Mouse (Mus musculus) heart, postnatal 0 days (tissue): Measurements from ENCODE around the gene Rnf113a1.

Source experiments
- CTCF ChIP-seq: IDR thresholded peaks from 2 replicates; pipeline ENCODE4 v1.5.1; 2016; ENCODE audit warnings: antibody characterized with exemption, control low read depth, low read depth
- EP300 ChIP-seq: IDR thresholded peaks from 2 replicates; pipeline ENCODE4 v1.6.1; 2016; ENCODE audit warnings: antibody characterized with exemption, low read depth

DNA sequence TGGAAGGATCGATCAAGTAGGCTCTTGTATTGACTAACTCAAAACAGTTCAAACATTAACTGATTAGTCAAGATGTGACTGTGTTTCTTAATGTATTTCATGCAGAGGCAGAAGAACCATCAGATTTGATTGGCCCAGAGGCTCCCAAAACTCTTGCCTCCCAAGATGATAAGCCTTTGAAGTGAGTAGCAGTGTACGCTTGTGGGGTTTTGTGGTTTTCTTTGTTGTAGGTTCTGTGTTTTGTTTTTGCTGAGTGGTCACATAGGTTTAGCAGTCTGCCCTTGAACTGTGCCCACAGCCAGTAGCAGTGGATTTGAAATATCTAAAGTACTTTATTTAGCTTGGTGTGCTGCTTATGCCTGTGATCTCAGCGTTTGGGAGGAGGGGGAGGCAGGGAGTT is 49.3 kb upstream of the Rnf113a1 start:
- TF ChIP-seq CTCF (no peak), EP300 (no peak)
